Mouse (Mus musculus) gastrocnemius, postnatal 25 days (tissue): ENCODE data around the gene Selenof. TPM values are rescaled to one million over a fixed set of nuclear protein-coding genes. Genes with fewer than 3 reads are reported as not detected.

ENCODE experiments used
- DNase-seq: peaks from one replicate; pipeline ENCODE4 v3.0.0; 2022
- total RNA-seq, 2 experiments: library from RNA; stranded (reverse); gene quantifications; 1 replicate in 1 of 2; 2 replicates in 1 of 2; pipeline ENCODE4 v1.2.3; 2021

The Selenof gene
- total RNA-seq, 2 experiments from 2014 or later = 106 to 122 TPM

- no peak for DNase-seq
These were observed 6.2 kb upstream of the Selenof start for GRCm38 (mm10) chr3:144563916-144564315.

GRCm38 (mm10) chr3:144565212-144565611 is 4.9 kb upstream of the Selenof start:
- no peak for DNase-seq

GRCm38 (mm10) chr3:144568861-144569361 is 1.2 kb upstream of the Selenof start:
- DNase-seq = no peak

- DNase-seq = no peak
These were observed 618 bp upstream of the Selenof start for GRCm38 (mm10) chr3:144569401-144569971.

GRCm38 (mm10) chr3:144570816-144571487 is 848 bp downstream of the Selenof start:
- DNase-seq = no peak

- no peak for DNase-seq
These were observed 4.2 kb downstream of the Selenof start for GRCm38 (mm10) chr3:144574256-144574655.

GRCm38 (mm10) chr3:144577366-144578340 is 7.5 kb downstream of the Selenof start:
- DNase-seq = no peak

GRCm38 (mm10) chr3:144578921-144579320 is 8.8 kb downstream of the Selenof start:
- DNase-seq = no peak

GRCm38 (mm10) chr3:144579796-144580195 is 9.7 kb downstream of the Selenof start:
- no peak for DNase-seq

- no peak for DNase-seq
These were observed 10.2 kb downstream of the Selenof start for GRCm38 (mm10) chr3:144580281-144580680.

GRCm38 (mm10) chr3:144581842-144582241 is 11.7 kb downstream of the Selenof start:
- no peak for DNase-seq

- DNase-seq = no peak
These were observed 12.2 kb downstream of the Selenof start for GRCm38 (mm10) chr3:144582306-144582705.

- DNase-seq = no peak
These were observed 13.7 kb downstream of the Selenof start for GRCm38 (mm10) chr3:144583789-144584188.

- DNase-seq = no peak
These were observed 14.9 kb downstream of the Selenof start for GRCm38 (mm10) chr3:144584789-144585553.

GRCm38 (mm10) chr3:144586731-144587130 is 16.6 kb downstream of the Selenof start:
- no peak for DNase-seq

- DNase-seq = no peak
These were observed 19.2 kb downstream of the Selenof start for GRCm38 (mm10) chr3:144589189-144589890.

- no peak for DNase-seq
These were observed 23.1 kb downstream of the Selenof start for GRCm38 (mm10) chr3:144592992-144593785.

GRCm38 (mm10) chr3:144597121-144597520 is 27.0 kb downstream of the Selenof start:
- no peak for DNase-seq

GRCm38 (mm10) chr3:144597790-144598467 is 27.8 kb downstream of the Selenof start:
- no peak for DNase-seq

- no peak for DNase-seq
These were observed 32.3 kb downstream of the Selenof start for GRCm38 (mm10) chr3:144602413-144602812.
